Mouse (Mus musculus) intestine, embryonic 14.5 days (tissue): ENCODE measurements around the gene Dcaf7. TPM values are rescaled to one million over a fixed set of nuclear protein-coding genes. Genes with fewer than 3 reads are reported as not detected.
"Not testable (repeated sequence)": the region's sequence is repeated elsewhere in the genome, so short reads cannot be mapped to it uniquely, and the experiment has no call there.

Source experiments
- ATAC-seq: fragments of 200-750 bp; cut with Nextera tagmentation; replicated peaks from 2 replicates; pipeline ENCODE4 v1.8.0; 2017; ENCODE audit warnings: low read depth, moderate number of reproducible peaks, moderate TSS enrichment, moderate library complexity; ENCODE audit not compliant: low FRiP score, low TSS enrichment
- DNase-seq: peaks from one replicate; pipeline ENCODE4 v3.0.0-alpha.2; 2018; ENCODE audit warnings: low spot score
- H3K27ac ChIP-seq: fragments of 300-500 bp; sonication (generic); 2 replicates; pipeline ENCODE4 v1.5.1; 2014; ENCODE audit warnings: low read depth, mild to moderate bottlenecking, control low read depth
- H3K27me3 ChIP-seq: fragments of 300-500 bp; sonication (generic); replicated peaks from 2 replicates; pipeline ENCODE4 v1.6.1; 2014; ENCODE audit warnings: low read length, control low read depth; ENCODE audit not compliant: control insufficient read depth, insufficient read depth
- H3K36me3 ChIP-seq: fragments of 300-500 bp; sonication (generic); 2 replicates; pipeline ENCODE4 v1.6.1; 2014; ENCODE audit warnings: low read length, control low read depth; ENCODE audit not compliant: control insufficient read depth, insufficient read depth
- H3K4me1 ChIP-seq: fragments of 300-500 bp; sonication (generic); replicated peaks from 2 replicates; pipeline ENCODE4 v1.6.1; 2014; ENCODE audit warnings: low read length, control low read depth, mixed read lengths; ENCODE audit not compliant: control insufficient read depth, insufficient read depth
- H3K4me2 ChIP-seq: fragments of 300-500 bp; sonication (generic); 2 replicates; pipeline ENCODE4 v1.6.1; 2014; ENCODE audit warnings: low read length
- H3K4me3 ChIP-seq: fragments of 300-500 bp; sonication (generic); 2 replicates; pipeline ENCODE4 v1.5.1; 2014; ENCODE audit warnings: low read depth, low read length, control low read depth, mixed read lengths
- H3K9ac ChIP-seq: fragments of 300-500 bp; sonication (generic); 2 replicates; pipeline ENCODE4 v1.6.1; 2014; ENCODE audit warnings: mild to moderate bottlenecking, low read length
- H3K9me3 ChIP-seq: fragments of 300-500 bp; sonication (generic); 2 replicates; pipeline ENCODE4 v1.6.1; 2016; ENCODE audit warnings: low read length, control low read depth; ENCODE audit not compliant: control insufficient read depth
- WGBS: fragments of 180-500 bp; shearing (Covaris S2); extraction: QIAGEN DNeasy Blood & Tissue Kit; methylation state at CpG from one replicate; pipeline ENCODE4 v1.1.7; 2014; 5-methylcytosine and 5-hydroxymethylcytosine counted together
- polyA plus RNA-seq: library from polyadenylated mRNA; unstranded; fragments of >200 nt; fragmentation: Nextera tagmentation; extraction: Ambion mirVana; gene quantifications from 2 replicates; pipeline ENCODE4 v1.2.1, GENCODE M21; 2014

Gene Dcaf7
- polyA plus RNA-seq, 1 experiment from 2014 or later, result 62.2 TPM

DNA sequence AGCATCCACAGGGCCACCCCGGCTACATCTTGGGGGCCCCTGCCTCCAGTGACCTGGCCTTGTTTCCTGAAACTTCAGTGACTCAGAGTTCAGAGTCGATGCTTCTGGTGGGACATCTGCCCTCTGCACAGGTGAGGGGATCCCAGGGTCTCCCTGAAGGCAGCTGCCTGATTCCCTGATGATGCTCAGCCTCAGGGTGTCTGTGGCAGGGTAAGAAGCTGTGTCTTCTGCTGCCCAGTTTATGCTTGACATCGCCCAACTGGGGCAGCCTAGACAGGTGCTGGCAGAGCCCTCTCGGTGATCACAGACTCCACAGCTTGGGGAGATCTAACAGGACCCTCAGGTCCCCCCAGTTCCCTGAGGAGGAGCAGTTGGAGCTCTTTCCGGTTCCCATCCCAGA is 9.1 kb upstream of the Dcaf7 start:
- ATAC-seq (no peak), DNase-seq (no peak)
- no peaks in the 10 kb centered on the region for H3K9me3 ChIP-seq
- no peak overlapping the region for H3K27ac ChIP-seq
- no peak overlapping the region for H3K4me3 ChIP-seq
- no peak overlapping the region for H3K4me2 ChIP-seq
- no peaks in the 10 kb centered on the region for H3K27me3 ChIP-seq
- H3K36me3 ChIP-seq, result no peaks in the 10 kb centered on the region
- H3K9ac ChIP-seq, result no peak overlapping the region
- 85% methylated on average over 5 of the region's 5 CpGs for WGBS
- H3K4me1 ChIP-seq, result no peaks in the 10 kb centered on the region

DNA sequence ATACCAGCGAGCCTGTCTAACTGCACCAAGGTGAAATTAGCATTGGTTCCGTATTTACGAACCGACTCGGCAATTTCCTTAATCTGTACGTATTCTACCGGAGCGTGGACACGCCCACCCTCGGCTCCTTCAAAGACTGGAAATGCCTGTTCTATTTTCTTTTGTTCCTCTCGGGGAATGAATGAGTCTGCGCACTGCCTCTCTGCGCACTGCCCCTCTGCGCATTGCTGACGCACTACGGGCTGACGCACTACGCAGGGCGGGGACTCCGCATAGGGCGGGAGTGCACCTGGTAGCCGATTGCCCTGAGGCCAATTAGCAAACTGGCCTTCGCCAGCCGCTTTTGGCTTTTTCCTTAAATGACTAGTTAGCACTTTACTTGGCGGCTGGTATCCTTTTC is 4.6 kb upstream of the Dcaf7 start:
- not testable (repeated sequence) for DNase-seq, H3K27me3 ChIP-seq, H3K4me2 ChIP-seq, H3K4me1 ChIP-seq, H3K9ac ChIP-seq, H3K36me3 ChIP-seq, H3K27ac ChIP-seq, H3K9me3 ChIP-seq, ATAC-seq
- H3K4me3 ChIP-seq, result peak overlapping the region; percentile 33
- WGBS, result 84% methylated on average over 1 of the region's 25 CpGs

DNA sequence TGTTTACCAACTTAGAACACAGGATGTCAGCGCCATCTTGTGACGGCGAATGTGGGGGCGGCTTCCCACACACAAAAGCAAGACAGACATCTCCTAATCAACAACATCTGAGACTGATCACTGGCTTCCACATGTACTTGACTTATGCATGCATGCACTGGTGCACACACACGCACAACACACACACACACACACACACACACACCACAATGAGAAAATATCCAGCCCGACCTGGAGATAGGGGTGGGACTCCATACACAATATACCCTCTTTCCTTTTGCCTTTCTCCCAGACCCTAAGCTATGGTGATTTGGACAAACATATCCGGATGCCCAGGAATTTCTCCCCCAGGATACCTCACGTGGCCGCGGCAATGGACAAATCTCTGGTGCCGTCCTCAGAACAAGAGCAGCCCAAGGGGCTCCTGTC is 3.2 kb upstream of the Dcaf7 start:
- H3K4me1 ChIP-seq, result peaks cover 7% of the 10 kb centered on the region
- no peak overlapping the region for H3K4me3 ChIP-seq
- no peak for DNase-seq
- no peak overlapping the region for H3K9ac ChIP-seq
- no peaks in the 10 kb centered on the region for H3K9me3 ChIP-seq
- no peaks in the 10 kb centered on the region for H3K36me3 ChIP-seq
- 35% methylated on average over 11 of the region's 11 CpGs for WGBS
- H3K27ac ChIP-seq, result 0 out of 2 replicates have a peak overlapping the region, but pooled peaks have one; percentile 29
- H3K27me3 ChIP-seq, result no peaks in the 10 kb centered on the region
- ATAC-seq, result no peak
- H3K4me2 ChIP-seq, result peak overlapping the region; percentile 33

DNA sequence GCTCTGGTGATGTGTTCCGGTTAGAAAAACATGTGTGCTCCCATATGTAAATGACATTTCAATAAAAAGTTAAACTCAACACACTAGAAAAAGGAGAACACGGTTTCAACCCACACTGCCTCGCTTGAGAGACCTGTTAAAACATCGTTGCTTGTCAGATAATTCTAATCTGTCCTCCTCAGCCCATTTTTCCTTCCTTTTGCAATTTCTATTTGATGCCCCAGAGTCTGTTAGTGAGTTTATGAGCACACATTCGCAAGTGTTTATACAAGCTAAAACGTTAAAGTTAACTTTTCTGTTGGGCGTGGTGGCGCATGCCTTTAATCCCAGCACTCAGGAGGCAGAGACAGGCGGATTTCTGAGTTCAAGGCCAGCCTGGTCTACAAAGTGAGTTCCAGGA is 1.7 kb upstream of the Dcaf7 start:
- H3K4me1 ChIP-seq, result peaks cover 13% of the 10 kb centered on the region
- no peak overlapping the region for H3K9ac ChIP-seq
- H3K27me3 ChIP-seq, result no peaks in the 10 kb centered on the region
- H3K36me3 ChIP-seq, result 0 out of 2 replicates have a peak, but pooled peaks cover 6% of the 10 kb centered on the region
- ATAC-seq (no peak), DNase-seq (no peak)
- H3K27ac ChIP-seq, result no peak overlapping the region
- WGBS, result 87% methylated on average over 9 of the region's 9 CpGs
- H3K4me3 ChIP-seq, result no peak overlapping the region
- no peaks in the 10 kb centered on the region for H3K9me3 ChIP-seq
- H3K4me2 ChIP-seq, result no peak overlapping the region

- WGBS, result 0% methylated on average over 13 of the region's 13 CpGs
- Histone ChIP-seq H3K9ac (peak overlapping the region; percentile 77), H3K27me3 (no peaks in the 10 kb centered on the region), H3K4me2 (peak overlapping the region; percentile 87), H3K4me3 (peak overlapping the region; percentile 61), H3K4me1 (peaks cover 13% of the 10 kb centered on the region), H3K9me3 (no peaks in the 10 kb centered on the region), H3K27ac (peak overlapping the region; percentile 79), H3K36me3 (0 out of 2 replicates have a peak, but pooled peaks cover 6% of the 10 kb centered on the region)
- no peak for DNase-seq
- no peak for ATAC-seq
Observed at GRCm38 (mm10) chr11:106037418-106037751, 713 bp downstream of the Dcaf7 start.

- Histone ChIP-seq H3K27ac (no peak overlapping the region), H3K36me3 (peaks cover 33% of the 10 kb centered on the region), H3K9me3 (no peaks in the 10 kb centered on the region), H3K9ac (no peak overlapping the region), H3K27me3 (no peaks in the 10 kb centered on the region), H3K4me3 (no peak overlapping the region), H3K4me2 (no peak overlapping the region), H3K4me1 (peaks cover under 1% of the 10 kb centered on the region; the same call in 1 of the 2 replicates)
- DNase-seq (no peak), ATAC-seq (no peak)
Observed at GRCm38 (mm10) chr11:106044349-106044748, 7.7 kb downstream of the Dcaf7 start.

GRCm38 (mm10) chr11:106045256-106045655 is 8.6 kb downstream of the Dcaf7 start:
- no peak overlapping the region for H3K9ac ChIP-seq
- no peaks in the 10 kb centered on the region for H3K27me3 ChIP-seq
- peaks cover 37% of the 10 kb centered on the region for H3K36me3 ChIP-seq
- no peak overlapping the region for H3K4me2 ChIP-seq
- no peaks in the 10 kb centered on the region for H3K4me1 ChIP-seq
- H3K9me3 ChIP-seq, result no peaks in the 10 kb centered on the region
- no peak for ATAC-seq
- WGBS, result 92% methylated on average over 1 of the region's 1 CpGs
- no peak overlapping the region for H3K4me3 ChIP-seq
- DNase-seq, result no peak
- no peak overlapping the region for H3K27ac ChIP-seq

DNA sequence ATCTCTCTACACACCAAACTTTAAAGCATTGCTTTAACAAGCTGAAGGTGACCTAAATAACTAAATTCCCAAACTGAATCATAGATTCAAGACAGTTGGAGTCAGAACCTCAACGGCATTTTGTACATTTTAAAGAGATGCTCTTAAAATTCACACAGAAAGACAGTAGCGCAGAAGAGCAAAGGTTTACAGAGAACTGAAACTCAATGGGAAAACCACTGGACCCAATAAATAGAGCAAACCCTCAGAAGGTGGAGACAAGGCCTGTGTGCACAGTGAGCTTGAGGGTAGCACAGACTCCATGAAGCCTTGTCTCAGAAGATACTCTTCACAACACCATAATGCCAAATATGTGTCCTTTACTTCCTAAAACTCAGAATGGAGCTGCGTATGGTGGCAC is 9.1 kb downstream of the Dcaf7 start:
- no peak overlapping the region for H3K4me3 ChIP-seq
- 98% methylated on average over 3 of the region's 3 CpGs for WGBS
- ATAC-seq (no peak), DNase-seq (no peak)
- no peaks in the 10 kb centered on the region for H3K4me1 ChIP-seq
- H3K27ac ChIP-seq, result no peak overlapping the region
- no peaks in the 10 kb centered on the region for H3K9me3 ChIP-seq
- H3K9ac ChIP-seq, result no peak overlapping the region
- H3K4me2 ChIP-seq, result no peak overlapping the region
- no peaks in the 10 kb centered on the region for H3K27me3 ChIP-seq
- peaks cover 41% of the 10 kb centered on the region for H3K36me3 ChIP-seq

DNA sequence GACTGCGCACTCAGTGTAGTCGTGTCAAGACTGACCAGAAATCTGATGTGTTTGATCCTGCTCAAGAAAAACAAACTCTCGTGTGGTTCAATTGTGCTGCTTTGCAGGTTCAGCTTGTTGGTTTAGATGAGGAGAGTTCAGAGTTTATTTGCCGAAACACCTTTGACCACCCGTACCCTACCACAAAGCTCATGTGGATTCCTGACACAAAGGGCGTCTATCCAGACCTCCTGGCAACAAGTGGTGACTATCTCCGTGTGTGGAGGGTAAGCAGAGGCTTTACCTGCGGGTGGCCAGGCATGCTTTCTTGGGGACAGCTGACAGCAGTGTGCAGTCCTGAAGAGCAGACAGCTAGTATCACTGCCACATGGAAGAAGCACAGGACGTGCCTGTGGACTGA is 9.9 kb downstream of the Dcaf7 start:
- no peaks in the 10 kb centered on the region for H3K9me3 ChIP-seq
- H3K4me2 ChIP-seq, result no peak overlapping the region
- WGBS, result 85% methylated on average over 9 of the region's 9 CpGs
- H3K4me1 ChIP-seq, result no peaks in the 10 kb centered on the region
- no peak overlapping the region for H3K9ac ChIP-seq
- DNase-seq, result no peak
- no peaks in the 10 kb centered on the region for H3K27me3 ChIP-seq
- ATAC-seq, result no peak
- H3K27ac ChIP-seq, result no peak overlapping the region
- peaks cover 49% of the 10 kb centered on the region for H3K36me3 ChIP-seq
- no peak overlapping the region for H3K4me3 ChIP-seq
